Mouse (Mus musculus): ENCODE results near the gene Per3. TPM values are rescaled to one million over a fixed set of nuclear protein-coding genes. Genes with fewer than 3 reads are reported as not detected.
"Not testable (repeated sequence)": the region's sequence is repeated elsewhere in the genome, so short reads cannot be mapped to it uniquely, and the experiment has no call there.

Gene Per3
- polyA plus RNA-seq, 1 experiment from 2014 or later = 4.2 TPM

DNA sequence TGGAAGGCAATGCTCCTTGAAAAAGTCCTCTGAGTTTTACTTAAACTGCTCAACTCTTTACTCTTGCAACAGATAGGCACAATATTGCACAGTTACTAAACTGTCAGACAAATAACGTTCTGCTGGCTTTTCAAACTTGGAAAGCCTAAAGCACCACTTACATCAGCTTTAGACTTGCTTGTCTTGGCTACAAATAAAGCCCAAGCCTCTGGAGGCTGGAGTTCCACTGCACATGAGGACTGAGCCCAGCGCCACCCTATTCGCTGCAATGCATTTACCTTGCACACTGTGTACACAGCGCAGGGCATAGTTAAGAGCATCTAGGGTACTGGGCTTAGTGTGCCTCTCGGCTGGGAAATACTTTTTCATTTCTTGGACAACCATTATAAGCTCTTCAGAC lies 1.2 kb downstream of the Per3 start:
- no peak for ATAC-seq (ENCODE audit: low read depth)
- Histone ChIP-seq H3K36me3 (ENCODE audit: control insufficient read depth, insufficient read depth, low read length) (peaks cover 10% of the 10 kb centered on the region; the same call in 1 of the 2 replicates), H3K4me1 (ENCODE audit: control insufficient read depth, insufficient read depth, low read length) (0 out of 2 replicates have a peak, but pooled peaks cover 5% of the 10 kb centered on the region), H3K27me3 (ENCODE audit: control insufficient read depth, insufficient read depth, low read length) (no peaks in the 10 kb centered on the region), H3K4me2 (ENCODE audit: low read depth, low read length) (peak overlapping the region; percentile 79; the same call in 1 of the 2 replicates), H3K9me3 (ENCODE audit: control insufficient read depth, low read length) (no peaks in the 10 kb centered on the region), H3K27ac (ENCODE audit: low read depth, low read length) (no peak overlapping the region), H3K4me3 (ENCODE audit: low read depth, low read length) (no peak overlapping the region), H3K9ac (replicated peaks; ENCODE audit: low read depth, low read length) (no peak overlapping the region)
- 27% methylated on average over 5 of the region's 5 CpGs for WGBS

DNA sequence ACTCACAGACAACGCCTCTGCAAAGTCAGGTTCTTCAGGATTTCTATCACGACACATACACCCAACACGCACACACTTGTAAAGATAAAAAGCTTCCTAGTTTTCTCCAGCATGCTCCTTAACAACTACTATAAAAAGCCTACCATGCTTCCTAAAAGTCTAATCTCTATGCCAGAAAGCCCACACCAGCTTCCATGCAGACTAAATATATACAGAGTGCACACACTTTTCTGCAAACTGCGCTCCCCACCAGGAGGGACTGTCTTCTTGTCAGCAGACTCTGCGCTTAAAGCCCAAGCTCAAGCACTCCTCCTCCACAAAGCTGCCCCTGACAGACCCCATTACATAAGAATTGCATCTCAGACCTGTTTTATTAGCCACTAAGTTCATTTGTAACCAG lies 3.0 kb downstream of the Per3 start:
- H3K27ac ChIP-seq (ENCODE audit: low read depth, low read length) = no peak overlapping the region
- WGBS = 84% methylated on average over 5 of the region's 5 CpGs
- no peaks in the 10 kb centered on the region for H3K9me3 ChIP-seq (ENCODE audit: control insufficient read depth, low read length)

DNA sequence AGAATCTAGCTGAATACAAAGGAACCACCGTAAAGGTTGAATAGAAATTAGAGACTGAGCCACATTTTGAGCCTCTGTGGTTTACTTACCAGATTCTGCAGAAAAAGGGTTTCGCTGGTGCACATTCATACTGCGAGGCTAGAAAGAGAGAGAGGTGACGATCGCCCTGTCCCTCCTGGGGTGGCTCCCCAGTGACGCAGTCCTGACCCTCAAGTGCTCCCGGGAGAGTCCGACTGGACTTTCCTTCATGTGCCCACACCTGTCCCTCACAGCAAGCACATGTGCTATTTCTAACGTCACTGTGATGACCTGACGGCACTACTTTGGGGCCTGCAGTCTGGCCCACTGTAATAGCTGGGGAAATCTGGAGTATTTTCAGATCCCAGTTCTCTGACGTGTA lies 6.7 kb downstream of the Per3 start:
- no peak overlapping the region for H3K4me2 ChIP-seq (ENCODE audit: low read depth, low read length)
- 91% methylated on average over 11 of the region's 11 CpGs for WGBS
- H3K9me3 ChIP-seq (ENCODE audit: control insufficient read depth, low read length) = no peaks in the 10 kb centered on the region
- no peak overlapping the region for H3K4me3 ChIP-seq (ENCODE audit: low read depth, low read length)
- H3K36me3 ChIP-seq (ENCODE audit: control insufficient read depth, insufficient read depth, low read length) = no peaks in the 10 kb centered on the region
- H3K4me1 ChIP-seq (ENCODE audit: control insufficient read depth, insufficient read depth, low read length) = no peaks in the 10 kb centered on the region
- no peak overlapping the region for H3K27ac ChIP-seq (ENCODE audit: low read depth, low read length)
- no peak overlapping the region for H3K9ac ChIP-seq (replicated peaks; ENCODE audit: low read depth, low read length)
- ATAC-seq (ENCODE audit: low read depth) = no peak
- no peaks in the 10 kb centered on the region for H3K27me3 ChIP-seq (ENCODE audit: control insufficient read depth, insufficient read depth, low read length)

More for the DNA sequence above, 3.0 kb downstream of the Per3 start:
- Histone ChIP-seq H3K4me2 (ENCODE audit: low read depth, low read length) (no peak overlapping the region), H3K4me3 (ENCODE audit: low read depth, low read length) (no peak overlapping the region), H3K4me1 (ENCODE audit: control insufficient read depth, insufficient read depth, low read length) (0 out of 2 replicates have a peak, but pooled peaks cover 5% of the 10 kb centered on the region), H3K27me3 (ENCODE audit: control insufficient read depth, insufficient read depth, low read length) (no peaks in the 10 kb centered on the region), H3K36me3 (ENCODE audit: control insufficient read depth, insufficient read depth, low read length) (0 out of 2 replicates have a peak, but pooled peaks cover under 1% of the 10 kb centered on the region), H3K9ac (replicated peaks; ENCODE audit: low read depth, low read length) (no peak overlapping the region)
- ATAC-seq (ENCODE audit: low read depth) = no peak

DNA sequence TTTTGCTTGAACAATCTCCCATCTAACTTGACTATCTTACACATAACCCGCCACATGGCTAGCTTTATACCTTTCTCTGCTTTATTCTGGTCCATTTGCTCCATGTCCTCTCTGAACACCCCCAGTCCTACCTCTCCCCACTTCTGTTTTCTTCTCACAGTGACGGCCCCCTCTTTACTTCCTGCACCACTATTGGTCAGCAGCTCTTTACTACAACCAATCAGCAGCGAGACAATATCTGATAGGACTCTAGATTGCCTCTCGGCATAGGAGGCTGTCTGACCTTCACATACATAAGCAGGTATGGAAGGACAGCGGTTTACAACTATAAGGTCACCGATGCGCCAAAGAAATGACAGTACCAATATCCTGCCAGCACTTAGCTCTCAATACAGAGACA lies 7.9 kb downstream of the Per3 start:
- Histone ChIP-seq H3K9me3 (ENCODE audit: control insufficient read depth, low read length) (no peaks in the 10 kb centered on the region), H3K4me3 (ENCODE audit: low read depth, low read length) (no peak overlapping the region), H3K27ac (ENCODE audit: low read depth, low read length) (no peak overlapping the region), H3K4me1 (ENCODE audit: control insufficient read depth, insufficient read depth, low read length) (no peaks in the 10 kb centered on the region), H3K9ac (replicated peaks; ENCODE audit: low read depth, low read length) (no peak overlapping the region), H3K4me2 (ENCODE audit: low read depth, low read length) (no peak overlapping the region), H3K36me3 (ENCODE audit: control insufficient read depth, insufficient read depth, low read length) (no peaks in the 10 kb centered on the region), H3K27me3 (ENCODE audit: control insufficient read depth, insufficient read depth, low read length) (no peaks in the 10 kb centered on the region)
- WGBS = 94% methylated on average over 7 of the region's 7 CpGs
- no peak for ATAC-seq (ENCODE audit: low read depth)

DNA sequence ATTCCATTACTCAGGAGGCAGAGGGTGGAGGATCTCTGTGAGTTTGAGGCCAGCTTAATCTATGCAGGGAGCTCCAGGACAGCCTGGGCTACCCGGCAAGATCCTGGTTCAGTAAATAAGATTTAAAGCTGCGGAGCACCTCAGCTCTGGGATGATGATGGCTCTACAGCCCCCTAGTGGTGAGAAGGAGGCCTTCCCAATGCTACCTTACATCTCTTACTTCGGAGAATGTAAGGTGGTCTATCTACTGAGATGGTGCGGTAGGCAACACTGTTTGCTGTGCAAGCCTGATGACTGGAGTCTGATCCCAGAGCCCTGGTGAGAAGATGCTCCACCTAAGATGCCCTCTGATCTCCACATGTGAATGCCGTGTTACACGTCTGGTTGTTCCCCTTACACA lies 17.5 kb downstream of the Per3 start:
- 47% methylated on average over 6 of the region's 6 CpGs for WGBS
- H3K36me3 ChIP-seq (ENCODE audit: control insufficient read depth, insufficient read depth, low read length) = no peaks in the 10 kb centered on the region
- no peaks in the 10 kb centered on the region for H3K9me3 ChIP-seq (ENCODE audit: control insufficient read depth, low read length)
- H3K4me2 ChIP-seq (ENCODE audit: low read depth, low read length) = no peak overlapping the region
- no peak overlapping the region for H3K4me3 ChIP-seq (ENCODE audit: low read depth, low read length)
- no peak overlapping the region for H3K27ac ChIP-seq (ENCODE audit: low read depth, low read length)
- no peaks in the 10 kb centered on the region for H3K4me1 ChIP-seq (ENCODE audit: control insufficient read depth, insufficient read depth, low read length)
- peak; percentile 54; the same call in 1 of the 2 replicates for ATAC-seq (ENCODE audit: low read depth)
- H3K27me3 ChIP-seq (ENCODE audit: control insufficient read depth, insufficient read depth, low read length) = no peaks in the 10 kb centered on the region
- H3K9ac ChIP-seq (replicated peaks; ENCODE audit: low read depth, low read length) = no peak overlapping the region

DNA sequence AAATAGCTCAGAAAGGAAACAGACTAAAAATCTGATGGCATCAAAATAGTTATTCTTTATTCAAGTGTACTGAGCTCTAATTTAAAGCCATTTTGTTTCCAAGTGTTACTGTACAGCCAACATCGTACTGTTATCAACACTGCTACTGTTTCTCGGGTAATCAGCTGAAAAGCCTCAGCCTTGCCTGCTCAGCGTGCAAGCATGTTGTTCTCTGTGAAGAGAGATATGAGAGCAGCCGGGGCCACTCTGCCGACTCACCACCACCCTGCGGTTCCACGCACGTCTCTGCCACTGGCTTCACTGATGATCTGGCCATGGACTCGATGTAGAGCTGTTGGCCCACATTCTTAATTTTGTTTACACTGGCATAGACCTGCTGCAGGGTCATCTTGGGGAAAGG lies 20.3 kb downstream of the Per3 start:
- H3K9ac ChIP-seq (replicated peaks; ENCODE audit: low read depth, low read length) = no peak overlapping the region
- no peaks in the 10 kb centered on the region for H3K4me1 ChIP-seq (ENCODE audit: control insufficient read depth, insufficient read depth, low read length)
- H3K27me3 ChIP-seq (ENCODE audit: control insufficient read depth, insufficient read depth, low read length) = no peaks in the 10 kb centered on the region
- H3K4me3 ChIP-seq (ENCODE audit: low read depth, low read length) = no peak overlapping the region
- WGBS = 90% methylated on average over 9 of the region's 9 CpGs
- H3K36me3 ChIP-seq (ENCODE audit: control insufficient read depth, insufficient read depth, low read length) = no peaks in the 10 kb centered on the region
- no peak for ATAC-seq (ENCODE audit: low read depth)
- no peak overlapping the region for H3K4me2 ChIP-seq (ENCODE audit: low read depth, low read length)
- no peak overlapping the region for H3K27ac ChIP-seq (ENCODE audit: low read depth, low read length)
- no peaks in the 10 kb centered on the region for H3K9me3 ChIP-seq (ENCODE audit: control insufficient read depth, low read length)

DNA sequence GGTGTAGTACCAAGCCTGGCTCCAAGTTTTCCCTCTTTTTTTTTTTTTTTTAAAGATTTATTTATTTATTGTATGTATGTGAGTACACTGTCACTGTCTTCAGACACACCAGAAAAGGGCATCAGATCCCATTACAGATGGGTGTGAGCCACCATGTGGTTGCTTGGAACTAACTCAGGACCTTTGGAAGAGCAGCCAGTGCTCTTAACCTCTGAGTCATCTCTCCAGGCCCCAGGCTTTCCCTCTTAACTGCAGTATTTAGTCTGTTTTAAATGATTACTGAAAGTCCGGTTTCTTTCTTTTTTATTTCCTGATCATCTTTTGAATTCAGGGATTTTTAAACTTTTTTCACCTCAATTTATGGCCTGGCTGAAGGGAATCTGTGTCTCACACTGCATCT lies 27.1 kb downstream of the Per3 start:
- not testable (repeated sequence) for H3K4me2 ChIP-seq (ENCODE audit: low read depth, low read length); H3K27ac ChIP-seq (ENCODE audit: low read depth, low read length); H3K4me3 ChIP-seq (ENCODE audit: low read depth, low read length); H3K27me3 ChIP-seq (ENCODE audit: control insufficient read depth, insufficient read depth, low read length); H3K9me3 ChIP-seq (ENCODE audit: control insufficient read depth, low read length); H3K36me3 ChIP-seq (ENCODE audit: control insufficient read depth, insufficient read depth, low read length); H3K4me1 ChIP-seq (ENCODE audit: control insufficient read depth, insufficient read depth, low read length); ATAC-seq (ENCODE audit: low read depth); H3K9ac ChIP-seq (replicated peaks; ENCODE audit: low read depth, low read length)
- WGBS = 97% methylated on average over 1 of the region's 1 CpGs

DNA sequence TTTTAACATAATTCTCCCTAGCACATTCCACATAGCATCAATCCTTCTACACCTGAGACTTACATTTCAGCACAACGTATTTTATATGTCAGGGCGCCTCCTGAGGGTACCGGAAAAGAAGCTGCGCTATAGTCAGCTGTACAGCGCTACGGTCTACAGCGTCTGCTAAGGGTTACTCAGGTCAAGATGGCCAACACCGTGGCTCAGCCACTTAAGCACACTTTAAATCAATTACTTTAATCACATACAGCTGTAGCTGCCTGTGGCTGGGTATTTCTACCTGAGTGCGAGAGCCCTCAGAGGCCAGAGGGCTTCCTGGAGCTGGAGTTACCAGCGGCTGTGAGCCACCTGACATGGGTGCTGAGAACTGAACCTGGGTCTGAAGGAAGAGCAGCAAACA lies 28.5 kb downstream of the Per3 start:
- no peak for ATAC-seq (ENCODE audit: low read depth)
- Histone ChIP-seq H3K27ac (ENCODE audit: low read depth, low read length) (no peak overlapping the region), H3K9me3 (ENCODE audit: control insufficient read depth, low read length) (no peaks in the 10 kb centered on the region), H3K36me3 (ENCODE audit: control insufficient read depth, insufficient read depth, low read length) (peaks cover 12% of the 10 kb centered on the region; the same call in 1 of the 2 replicates), H3K27me3 (ENCODE audit: control insufficient read depth, insufficient read depth, low read length) (no peaks in the 10 kb centered on the region), H3K4me3 (ENCODE audit: low read depth, low read length) (no peak overlapping the region), H3K4me1 (ENCODE audit: control insufficient read depth, insufficient read depth, low read length) (no peaks in the 10 kb centered on the region), H3K9ac (replicated peaks; ENCODE audit: low read depth, low read length) (no peak overlapping the region), H3K4me2 (ENCODE audit: low read depth, low read length) (no peak overlapping the region)
- WGBS = 85% methylated on average over 10 of the region's 10 CpGs

DNA sequence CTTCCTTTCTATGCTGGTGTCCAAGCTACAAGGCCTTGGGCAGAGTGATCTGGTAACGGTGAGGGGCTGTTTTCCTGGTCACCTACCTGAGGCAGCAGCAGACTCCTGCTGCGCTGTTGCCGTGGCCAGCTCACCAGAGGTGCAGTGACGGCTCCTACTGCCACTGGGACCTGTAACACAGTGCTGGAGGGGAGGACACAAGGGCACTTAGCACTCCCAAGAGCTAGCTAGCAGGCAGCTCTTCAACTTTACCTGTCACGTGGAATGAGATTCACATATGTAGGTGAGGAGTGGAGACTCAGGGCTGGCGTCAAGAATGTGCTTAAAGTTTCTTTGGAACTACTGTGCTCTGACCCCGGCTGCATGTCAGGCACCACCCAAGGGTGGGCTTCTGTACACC lies 34.1 kb downstream of the Per3 start:
- 94% methylated on average over 7 of the region's 7 CpGs for WGBS
- no peak for ATAC-seq (ENCODE audit: low read depth)
- Histone ChIP-seq H3K9me3 (ENCODE audit: control insufficient read depth, low read length) (no peaks in the 10 kb centered on the region), H3K27me3 (ENCODE audit: control insufficient read depth, insufficient read depth, low read length) (no peaks in the 10 kb centered on the region), H3K9ac (replicated peaks; ENCODE audit: low read depth, low read length) (no peak overlapping the region), H3K4me3 (ENCODE audit: low read depth, low read length) (no peak overlapping the region), H3K4me1 (ENCODE audit: control insufficient read depth, insufficient read depth, low read length) (no peaks in the 10 kb centered on the region), H3K4me2 (ENCODE audit: low read depth, low read length) (no peak overlapping the region), H3K27ac (ENCODE audit: low read depth, low read length) (no peak overlapping the region), H3K36me3 (ENCODE audit: control insufficient read depth, insufficient read depth, low read length) (peaks cover 5% of the 10 kb centered on the region; the same call in 1 of the 2 replicates)

All from neural tube, embryonic 14.5 days (tissue).